Mouse (Mus musculus) natural killer cell, adult 2 months (primary cell): ENCODE data around the gene Arpc4.

Experiments used
- DNase-seq, 2 experiments: peaks; one replicate each; pipeline ENCODE4 v3.0.0; 2022; ENCODE audit warnings: low spot score in 2 of 2

Arpc4 gene

GRCm38 (mm10) chr6:113404649-113405448 lies 26.9 kb downstream of the Arpc4 start:
- no peak for DNase-seq

GRCm38 (mm10) chr6:113405483-113405882 lies 27.6 kb downstream of the Arpc4 start:
- no peak for DNase-seq

- DNase-seq: peak in 1 of 2 experiments; percentile 11
These were observed 28.8 kb downstream of the Arpc4 start for GRCm38 (mm10) chr6:113406683-113407082.

GRCm38 (mm10) chr6:113410001-113410400 lies 32.1 kb downstream of the Arpc4 start:
- no peak for DNase-seq

GRCm38 (mm10) chr6:113416416-113416815 lies 38.5 kb downstream of the Arpc4 start:
- no peak for DNase-seq

- no peak for DNase-seq
These were observed 40.7 kb downstream of the Arpc4 start for GRCm38 (mm10) chr6:113418441-113419198.

GRCm38 (mm10) chr6:113419199-113419587 lies 41.3 kb downstream of the Arpc4 start, which contains the start of gene Rpusd3:
Gene Rpusd3, minus strand, starts transcription at chr6:113419340.
- DNase-seq: peak; percentile 97

- no peak for DNase-seq
These were observed 45.1 kb downstream of the Arpc4 start for GRCm38 (mm10) chr6:113423000-113423399.

- no peak for DNase-seq
These were observed 46.3 kb downstream of the Arpc4 start for GRCm38 (mm10) chr6:113424187-113424586.

- no peak for DNase-seq
These were observed 48.8 kb downstream of the Arpc4 start for GRCm38 (mm10) chr6:113426696-113427095.

- DNase-seq: peak; percentile 44 to 67
These were observed 49.5 kb downstream of the Arpc4 start for GRCm38 (mm10) chr6:113427397-113427796.

GRCm38 (mm10) chr6:113428006-113428405 lies 50.1 kb downstream of the Arpc4 start:
- no peak for DNase-seq

- no peak for DNase-seq
These were observed 52.0 kb downstream of the Arpc4 start for GRCm38 (mm10) chr6:113429965-113430364.

GRCm38 (mm10) chr6:113430846-113431245 lies 52.9 kb downstream of the Arpc4 start:
- DNase-seq: no peak

- DNase-seq: no peak
These were observed 53.9 kb downstream of the Arpc4 start for GRCm38 (mm10) chr6:113431801-113432200.

GRCm38 (mm10) chr6:113433661-113434060 lies 55.7 kb downstream of the Arpc4 start:
- DNase-seq: no peak

GRCm38 (mm10) chr6:113434691-113435090 lies 56.8 kb downstream of the Arpc4 start:
- DNase-seq: no peak

- no peak for DNase-seq
These were observed 57.8 kb downstream of the Arpc4 start, which contains the start of gene Cidec for GRCm38 (mm10) chr6:113435664-113436205. Gene Cidec, minus strand, starts transcription at chr6:113435760.

GRCm38 (mm10) chr6:113437135-113437534 lies 59.2 kb downstream of the Arpc4 start:
- DNase-seq: no peak

GRCm38 (mm10) chr6:113438721-113439430 lies 61.0 kb downstream of the Arpc4 start:
- no peak for DNase-seq
